Mouse (Mus musculus): Measurements from ENCODE around the gene Prrg2. TPM values are rescaled to one million over a fixed set of nuclear protein-coding genes. Genes with fewer than 3 reads are reported as not detected.

The Prrg2 gene
- polyA plus RNA-seq, 1 experiment: 18.2 TPM

DNA sequence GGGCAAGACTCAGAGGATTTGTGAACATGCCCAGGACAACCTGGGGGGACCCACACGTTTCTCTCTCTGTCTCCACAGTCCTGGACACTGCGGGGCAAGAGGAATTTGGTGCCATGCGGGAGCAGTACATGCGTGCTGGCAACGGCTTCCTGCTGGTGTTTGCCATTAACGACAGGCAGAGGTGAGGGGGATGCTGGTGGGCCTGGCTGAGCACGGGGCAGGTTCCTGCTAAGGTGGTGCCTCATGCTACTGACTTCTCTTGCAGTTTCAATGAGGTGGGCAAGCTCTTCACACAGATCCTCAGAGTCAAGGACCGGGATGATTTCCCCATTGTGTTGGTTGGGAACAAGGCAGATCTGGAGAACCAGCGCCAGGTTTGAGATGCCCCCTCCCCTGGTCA, 42.3 kb downstream of the Prrg2 start:
- no peak for TF ChIP-seq POLR2A (IDR thresholded peaks at IDR 0.05; ENCODE audit: borderline replicate concordance, control insufficient read depth, low read depth, low read length)
- TF ChIP-seq CTCF (IDR thresholded peaks at IDR 0.05; ENCODE audit: control insufficient read depth, insufficient read depth, low read length): no peak

DNA sequence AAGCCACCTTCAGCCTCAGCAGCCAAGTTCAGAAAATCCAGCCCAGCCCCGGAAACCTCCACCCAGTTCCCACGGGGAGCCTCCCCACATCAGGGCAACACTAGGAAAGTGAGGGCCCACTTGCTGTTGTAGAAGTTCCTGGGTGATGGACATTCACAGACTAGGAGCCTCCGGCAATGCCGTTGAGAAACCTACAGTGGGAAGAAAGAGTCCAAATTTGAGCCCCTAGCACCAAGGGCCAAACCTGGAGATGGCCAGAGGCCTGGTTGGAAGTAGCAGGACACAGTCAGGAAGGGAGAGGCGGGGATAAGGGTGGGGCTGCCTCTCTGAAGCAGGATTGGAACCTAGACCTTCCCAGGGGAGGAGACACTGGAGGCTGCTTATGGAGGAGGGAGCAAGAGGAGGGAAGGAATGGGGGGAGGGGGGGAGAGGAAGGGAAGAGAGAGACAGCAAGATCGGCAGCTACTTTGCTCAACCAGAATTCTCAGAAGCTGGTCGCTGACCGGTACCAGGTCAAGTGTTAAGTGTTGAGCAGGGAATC, 43.4 kb downstream of the Prrg2 start:
- TF ChIP-seq POLR2A (IDR thresholded peaks at IDR 0.05; ENCODE audit: borderline replicate concordance, control insufficient read depth, low read depth, low read length): no peak
- no peak for TF ChIP-seq CTCF (IDR thresholded peaks at IDR 0.05; ENCODE audit: control insufficient read depth, insufficient read depth, low read length)
- 0 out of 2 replicates have a peak overlapping the region, but pooled peaks have one; percentile 10 for H3K27ac ChIP-seq (ENCODE audit: control insufficient read depth, insufficient read depth, low read depth, low read length, poor library complexity)
- 43% methylated on average over 8 of the region's 8 CpGs for WGBS

More for the DNA sequence above, 42.3 kb downstream of the Prrg2 start:
- WGBS: 78% methylated on average over 9 of the region's 9 CpGs
- no peak overlapping the region for H3K27ac ChIP-seq (ENCODE audit: control insufficient read depth, insufficient read depth, low read depth, low read length, poor library complexity)
- no peak overlapping the region for H3K4me3 ChIP-seq (replicated peaks; ENCODE audit: control insufficient read depth, low read depth, low read length)
- no peaks in the 10 kb centered on the region for H3K4me1 ChIP-seq (ENCODE audit: control insufficient read depth, insufficient read depth, low read length)

DNA sequence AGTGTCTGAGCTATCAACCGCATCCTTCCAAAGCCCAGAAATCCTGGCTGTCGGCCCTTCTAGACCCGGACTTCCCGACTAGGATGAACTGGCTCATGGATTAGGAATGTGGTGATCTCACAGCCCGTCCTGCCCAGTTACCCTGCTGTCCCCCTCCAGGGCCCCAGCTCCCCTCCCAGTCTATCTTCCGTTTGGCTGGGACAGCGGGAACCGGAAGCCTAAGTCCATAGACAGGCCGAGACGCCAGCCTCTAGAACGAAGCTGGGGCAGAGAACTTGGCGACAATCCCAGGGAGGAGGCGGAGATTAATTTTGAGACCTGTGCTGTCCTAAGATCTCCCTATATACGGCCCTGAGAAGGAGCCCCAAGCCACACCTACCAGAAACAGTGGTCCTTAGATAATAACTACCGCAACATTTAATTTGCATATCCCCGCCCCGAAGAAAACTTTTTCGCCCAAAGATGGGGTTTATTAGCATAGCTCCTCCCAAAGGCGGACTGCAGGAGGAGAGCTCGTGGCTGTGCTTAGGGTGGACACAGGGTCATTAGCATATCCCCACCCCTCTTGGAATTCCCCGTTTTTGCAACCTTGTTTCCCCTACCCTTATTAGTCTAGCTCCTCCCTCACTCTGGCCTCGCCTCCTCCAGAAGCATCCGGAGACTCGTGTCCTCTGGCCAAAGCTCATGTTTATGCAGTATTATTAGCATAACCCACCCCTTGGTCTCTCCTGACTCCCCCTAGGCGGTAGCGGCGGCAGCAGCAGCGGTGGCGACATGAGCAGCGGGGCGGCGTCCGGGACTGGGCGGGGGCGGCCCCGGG, 45.0 kb downstream of the Prrg2 start, which contains the start of gene Rras:
TSS of gene Rras (plus strand) at position 720 of the 820 bp plus-strand sequence.
- no peaks in the 10 kb centered on the region for H3K4me1 ChIP-seq (ENCODE audit: control insufficient read depth, insufficient read depth, low read length)
- under 1% methylated on average over 36 of the region's 36 CpGs for WGBS
- TF ChIP-seq POLR2A (IDR thresholded peaks at IDR 0.05; ENCODE audit: borderline replicate concordance, control insufficient read depth, low read depth, low read length) (peak; percentile 61; the same call in 1 of the 2 replicates), CTCF (IDR thresholded peaks at IDR 0.05; ENCODE audit: control insufficient read depth, insufficient read depth, low read length) (no peak)
- H3K27ac ChIP-seq (ENCODE audit: control insufficient read depth, insufficient read depth, low read depth, low read length, poor library complexity): peak within 1 kb of the TSS; percentile 91
- H3K4me3 ChIP-seq (replicated peaks; ENCODE audit: control insufficient read depth, low read depth, low read length): peak within 1 kb of the TSS; percentile 65

More for the DNA sequence above, 43.4 kb downstream of the Prrg2 start:
- Histone ChIP-seq H3K4me1 (ENCODE audit: control insufficient read depth, insufficient read depth, low read length) (no peaks in the 10 kb centered on the region), H3K4me3 (replicated peaks; ENCODE audit: control insufficient read depth, low read depth, low read length) (no peak overlapping the region)

DNA sequence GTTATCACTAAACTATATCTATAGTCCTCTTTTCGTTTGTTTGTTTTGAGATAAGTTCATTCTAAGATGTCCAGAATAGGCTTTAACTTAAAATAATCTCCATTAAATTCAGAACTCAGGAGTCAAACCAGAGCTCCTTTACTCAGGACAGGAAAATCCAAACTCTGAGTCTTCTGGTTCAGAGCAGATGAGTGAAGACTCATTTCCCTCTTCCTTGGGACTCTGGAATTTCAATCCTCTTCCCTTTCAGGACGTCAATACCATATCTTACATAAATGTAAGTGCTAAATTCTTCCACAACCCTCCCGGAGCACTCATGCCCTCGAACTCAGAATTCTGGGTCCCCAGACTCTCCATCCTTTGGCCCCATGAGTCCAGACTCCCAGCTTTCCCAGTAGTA, 45.7 kb downstream of the Prrg2 start:
- WGBS: 0% methylated on average over 4 of the region's 4 CpGs
- H3K4me1 ChIP-seq (ENCODE audit: control insufficient read depth, insufficient read depth, low read length): no peaks in the 10 kb centered on the region
- peak overlapping the region; percentile 81 for H3K4me3 ChIP-seq (replicated peaks; ENCODE audit: control insufficient read depth, low read depth, low read length)
- TF ChIP-seq CTCF (IDR thresholded peaks at IDR 0.05; ENCODE audit: control insufficient read depth, insufficient read depth, low read length): no peak
- TF ChIP-seq POLR2A (IDR thresholded peaks at IDR 0.05; ENCODE audit: borderline replicate concordance, control insufficient read depth, low read depth, low read length): no peak
- H3K27ac ChIP-seq (ENCODE audit: control insufficient read depth, insufficient read depth, low read depth, low read length, poor library complexity): peak overlapping the region; percentile 91

DNA sequence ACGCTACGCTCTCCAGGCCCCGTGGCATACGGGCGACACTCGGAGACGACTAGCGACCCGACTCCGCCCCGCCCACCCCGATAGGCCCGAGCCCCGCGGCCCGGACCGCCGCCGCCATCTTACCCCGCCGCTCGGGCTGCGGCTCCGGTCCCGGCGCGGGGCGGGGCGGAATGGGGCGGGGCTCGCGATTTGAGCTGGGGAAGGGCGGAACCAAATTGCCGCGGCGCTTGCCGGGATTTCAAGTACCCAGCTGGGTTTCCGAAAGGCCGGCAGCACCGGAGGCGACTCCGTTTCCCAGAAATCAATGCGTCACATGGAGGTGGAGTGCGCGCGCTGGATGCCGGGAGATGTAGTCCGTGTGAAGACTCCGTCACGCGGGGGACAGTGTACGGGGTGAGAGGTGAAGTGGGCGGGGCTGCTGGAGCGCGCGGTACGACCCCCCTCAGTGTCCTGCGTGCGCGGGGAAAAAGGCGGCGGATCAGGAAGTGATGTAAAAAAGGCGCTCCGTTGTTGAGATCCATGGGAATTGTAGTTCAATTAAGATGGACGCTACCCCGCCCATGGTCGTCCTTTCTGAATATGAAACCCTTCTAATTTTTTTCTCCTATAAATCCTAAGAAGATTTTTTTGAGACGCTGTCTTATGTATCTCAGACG, 46.4 kb downstream of the Prrg2 start, which contains the start of gene Scaf1:
TSS of gene Scaf1 (minus strand) at position 407 of the 656 bp plus-strand sequence.
- TF ChIP-seq CTCF (IDR thresholded peaks at IDR 0.05; ENCODE audit: control insufficient read depth, insufficient read depth, low read length) (no peak), POLR2A (IDR thresholded peaks at IDR 0.05; ENCODE audit: borderline replicate concordance, control insufficient read depth, low read depth, low read length) (peak; percentile 40; the same call in 1 of the 2 replicates)
- Histone ChIP-seq H3K4me3 (replicated peaks; ENCODE audit: control insufficient read depth, low read depth, low read length) (peak within 1 kb of the TSS; percentile 81), H3K27ac (ENCODE audit: control insufficient read depth, insufficient read depth, low read depth, low read length, poor library complexity) (peak within 1 kb of the TSS; percentile 91), H3K4me1 (ENCODE audit: control insufficient read depth, insufficient read depth, low read length) (no peaks in the 10 kb centered on the region)
- under 1% methylated on average over 69 of the region's 69 CpGs for WGBS

DNA sequence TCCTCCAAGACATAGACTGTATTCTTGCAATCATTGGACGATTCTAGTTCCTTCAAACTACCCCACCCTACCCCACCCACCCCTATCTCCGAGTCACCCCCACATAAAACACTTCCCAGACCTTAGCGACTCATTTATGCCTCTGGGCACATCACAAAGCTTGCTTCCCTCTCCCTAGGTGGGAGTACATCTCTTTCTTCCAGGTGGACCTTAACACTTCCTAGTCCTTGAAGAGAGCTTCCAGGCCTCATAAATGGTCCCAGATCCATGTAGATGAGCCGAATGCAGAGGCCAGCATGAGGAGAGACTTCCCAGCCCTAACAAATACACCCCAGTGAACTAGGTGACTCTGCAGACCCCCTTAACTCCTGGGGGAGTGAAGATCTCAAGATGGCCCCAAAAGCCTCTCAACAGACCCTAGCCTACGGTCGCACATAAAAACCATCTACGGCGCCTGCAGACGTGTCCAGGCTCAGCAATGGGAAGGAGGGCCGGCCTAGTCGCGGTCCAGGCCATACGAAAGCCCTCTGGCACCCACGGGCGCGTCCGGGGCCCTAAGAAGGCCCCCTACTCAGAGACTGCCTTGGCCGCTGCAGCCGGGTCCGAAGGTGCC, 47.0 kb downstream of the Prrg2 start:
- TF ChIP-seq POLR2A (IDR thresholded peaks at IDR 0.05; ENCODE audit: borderline replicate concordance, control insufficient read depth, low read depth, low read length) (no peak), CTCF (IDR thresholded peaks at IDR 0.05; ENCODE audit: control insufficient read depth, insufficient read depth, low read length) (no peak)
- H3K4me3 ChIP-seq (replicated peaks; ENCODE audit: control insufficient read depth, low read depth, low read length): peak overlapping the region; percentile 81
- under 1% methylated on average over 20 of the region's 20 CpGs for WGBS
- H3K4me1 ChIP-seq (ENCODE audit: control insufficient read depth, insufficient read depth, low read length): no peaks in the 10 kb centered on the region
- peak overlapping the region; percentile 81 for H3K27ac ChIP-seq (ENCODE audit: control insufficient read depth, insufficient read depth, low read depth, low read length, poor library complexity)

DNA sequence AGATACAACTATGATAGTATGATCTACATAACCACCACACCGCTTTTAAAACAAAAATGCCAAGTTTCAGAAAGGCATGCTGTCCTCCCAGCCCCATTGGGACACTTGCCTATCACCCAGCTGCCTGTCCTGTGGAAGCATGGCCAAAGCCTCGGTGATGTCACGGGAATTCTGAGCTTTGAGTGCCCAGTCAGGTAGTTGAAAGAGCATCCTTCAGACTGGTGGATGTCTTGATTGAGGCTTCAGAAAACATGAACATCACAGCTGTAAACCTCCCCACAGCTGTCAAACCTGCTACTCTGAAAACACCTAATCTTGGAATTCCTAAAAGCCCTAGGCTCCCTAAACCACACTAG, 48.4 kb downstream of the Prrg2 start:
- Histone ChIP-seq H3K4me3 (replicated peaks; ENCODE audit: control insufficient read depth, low read depth, low read length) (no peak overlapping the region), H3K4me1 (ENCODE audit: control insufficient read depth, insufficient read depth, low read length) (no peaks in the 10 kb centered on the region), H3K27ac (ENCODE audit: control insufficient read depth, insufficient read depth, low read depth, low read length, poor library complexity) (no peak overlapping the region)
- no peak for TF ChIP-seq POLR2A (IDR thresholded peaks at IDR 0.05; ENCODE audit: borderline replicate concordance, control insufficient read depth, low read depth, low read length)
- 90% methylated on average over 3 of the region's 3 CpGs for WGBS
